Mouse (Mus musculus) heart, embryonic 12.5 days (tissue): ENCODE results near the gene Ust. TPM values are rescaled to one million over a fixed set of nuclear protein-coding genes. Genes with fewer than 3 reads are reported as not detected.

Experiments
- ATAC-seq: fragments of 200-750 bp; cut with Nextera tagmentation; 2 replicates; pipeline ENCODE4 v1.8.0; 2017; ENCODE audit warnings: moderate TSS enrichment, moderate library complexity; ENCODE audit not compliant: insufficient number of reproducible peaks, low FRiP score
- H3K27ac ChIP-seq: fragments of 300-500 bp; sonication (generic); 2 replicates; pipeline ENCODE4 v1.5.1; 2016; ENCODE audit warnings: mild to moderate bottlenecking, moderate library complexity; ENCODE audit not compliant: poor library complexity, severe bottlenecking
- H3K27me3 ChIP-seq: fragments of 300-500 bp; sonication (generic); replicated peaks from 2 replicates; pipeline ENCODE4 v1.6.1; 2016; ENCODE audit warnings: mild to moderate bottlenecking, moderate library complexity
- H3K36me3 ChIP-seq: fragments of 300-500 bp; sonication (generic); 2 replicates; pipeline ENCODE4 v1.6.1; 2016; ENCODE audit warnings: mild to moderate bottlenecking, moderate library complexity
- H3K4me1 ChIP-seq: fragments of 300-500 bp; sonication (generic); replicated peaks from 2 replicates; pipeline ENCODE4 v1.6.1; 2016; ENCODE audit warnings: mild to moderate bottlenecking
- H3K4me2 ChIP-seq: fragments of 300-500 bp; sonication (generic); 2 replicates; pipeline ENCODE4 v1.6.1; 2016; ENCODE audit warnings: mild to moderate bottlenecking, moderate library complexity
- H3K4me3 ChIP-seq: fragments of 300-500 bp; sonication (generic); 2 replicates; pipeline ENCODE4 v1.5.1; 2016; ENCODE audit warnings: mild to moderate bottlenecking
- H3K9ac ChIP-seq: fragments of 300-500 bp; sonication (generic); 2 replicates; pipeline ENCODE4 v1.6.1; 2016; ENCODE audit warnings: mild to moderate bottlenecking, moderate library complexity
- H3K9me3 ChIP-seq: fragments of 300-500 bp; sonication (generic); replicated peaks from 2 replicates; pipeline ENCODE4 v1.6.1; 2016; ENCODE audit warnings: mild to moderate bottlenecking, moderate library complexity
- WGBS: fragments of 180-500 bp; shearing (Covaris S2); methylation state at CpG from one replicate; pipeline ENCODE4 v1.1.7; 2016; 5-methylcytosine and 5-hydroxymethylcytosine counted together
- polyA plus RNA-seq: library from polyadenylated mRNA; unstranded; fragments of >200 nt; fragmentation: Nextera tagmentation; extraction: Ambion mirVana; gene quantifications from 2 replicates; pipeline ENCODE4 v1.2.1, GENCODE M21; 2016

The Ust gene
- polyA plus RNA-seq, 1 experiment from 2014 or later: 2.4 TPM

- Histone ChIP-seq H3K9ac (no peak overlapping the region), H3K36me3 (no peaks in the 10 kb centered on the region), H3K27ac (no peak overlapping the region), H3K27me3 (no peaks in the 10 kb centered on the region), H3K9me3 (no peaks in the 10 kb centered on the region), H3K4me3 (no peak overlapping the region), H3K4me2 (no peak overlapping the region), H3K4me1 (no peaks in the 10 kb centered on the region)
- ATAC-seq: no peak
Measured at GRCm38 (mm10) chr10:8320771-8321170, 197.9 kb downstream of the Ust start.

GRCm38 (mm10) chr10:8309435-8309834 lies 209.2 kb downstream of the Ust start:
- H3K9ac ChIP-seq: no peak overlapping the region
- no peak overlapping the region for H3K4me2 ChIP-seq
- no peaks in the 10 kb centered on the region; the same call in 1 of the 2 replicates for H3K4me1 ChIP-seq
- H3K4me3 ChIP-seq: no peak overlapping the region
- no peaks in the 10 kb centered on the region for H3K36me3 ChIP-seq
- no peaks in the 10 kb centered on the region for H3K27me3 ChIP-seq
- no peak for ATAC-seq
- WGBS: 78% methylated on average over 6 of the region's 6 CpGs
- no peak overlapping the region for H3K27ac ChIP-seq
- H3K9me3 ChIP-seq: no peaks in the 10 kb centered on the region

- Histone ChIP-seq H3K9me3 (no peaks in the 10 kb centered on the region), H3K27me3 (no peaks in the 10 kb centered on the region), H3K4me1 (no peaks in the 10 kb centered on the region), H3K27ac (no peak overlapping the region), H3K4me3 (no peak overlapping the region), H3K36me3 (no peaks in the 10 kb centered on the region), H3K9ac (no peak overlapping the region), H3K4me2 (no peak overlapping the region)
- 72% methylated on average over 4 of the region's 4 CpGs for WGBS
- ATAC-seq: no peak
Measured at GRCm38 (mm10) chr10:8304211-8304610, 214.4 kb downstream of the Ust start.

DNA sequence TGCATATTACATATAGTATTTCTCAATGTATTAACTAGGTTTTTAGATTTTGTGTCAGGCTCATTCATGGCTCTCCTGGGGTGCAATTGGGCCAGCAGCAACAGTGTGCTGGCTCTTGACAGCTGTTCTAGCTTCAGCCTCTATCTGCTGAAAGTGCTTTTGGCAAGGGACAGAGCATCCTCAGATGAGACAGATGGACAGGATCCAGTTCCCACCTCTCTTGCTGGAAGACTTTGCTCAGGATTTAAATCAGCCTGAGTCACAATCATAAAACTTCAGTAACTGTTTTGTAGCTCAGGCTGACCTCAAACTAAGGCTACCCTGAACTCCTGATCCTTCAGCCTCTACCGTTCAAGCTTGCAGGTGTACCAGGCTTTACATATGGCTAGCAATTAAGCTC lies 219.5 kb downstream of the Ust start:
- no peak overlapping the region for H3K4me2 ChIP-seq
- no peaks in the 10 kb centered on the region for H3K36me3 ChIP-seq
- 86% methylated on average over 1 of the region's 1 CpGs for WGBS
- no peaks in the 10 kb centered on the region for H3K27me3 ChIP-seq
- no peak overlapping the region for H3K27ac ChIP-seq
- no peaks in the 10 kb centered on the region; the same call in 1 of the 2 replicates for H3K4me1 ChIP-seq
- no peak for ATAC-seq
- no peak overlapping the region for H3K4me3 ChIP-seq
- H3K9ac ChIP-seq: no peak overlapping the region
- H3K9me3 ChIP-seq: no peaks in the 10 kb centered on the region

GRCm38 (mm10) chr10:8297214-8297613 lies 221.4 kb downstream of the Ust start:
- no peaks in the 10 kb centered on the region for H3K9me3 ChIP-seq
- H3K27ac ChIP-seq: no peak overlapping the region
- no peak overlapping the region for H3K9ac ChIP-seq
- WGBS: 32% methylated on average over 2 of the region's 2 CpGs
- no peaks in the 10 kb centered on the region for H3K27me3 ChIP-seq
- ATAC-seq: no peak
- no peaks in the 10 kb centered on the region; the same call in 1 of the 2 replicates for H3K4me1 ChIP-seq
- H3K4me2 ChIP-seq: no peak overlapping the region
- no peaks in the 10 kb centered on the region for H3K36me3 ChIP-seq
- H3K4me3 ChIP-seq: no peak overlapping the region

DNA sequence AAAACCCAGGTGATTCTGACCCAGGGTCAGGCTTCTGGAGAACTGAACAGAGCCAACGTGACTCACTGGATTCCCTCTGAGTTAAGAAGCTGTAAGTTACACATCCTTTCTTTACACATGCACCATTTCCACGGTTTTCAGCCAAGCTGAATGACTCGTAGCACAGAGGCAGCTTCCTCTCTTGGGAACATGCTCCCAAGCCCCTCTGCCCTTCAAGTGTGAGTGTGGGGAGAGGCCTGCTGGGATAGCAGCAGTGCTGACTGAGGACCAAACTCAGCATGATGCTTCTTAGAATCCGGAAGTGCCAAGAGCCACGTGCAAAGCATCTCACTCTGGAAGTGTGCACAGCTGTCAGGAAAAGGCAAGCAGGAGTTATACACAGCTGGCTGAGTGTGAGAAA lies 228.0 kb downstream of the Ust start:
- Histone ChIP-seq H3K27ac (no peak overlapping the region), H3K4me3 (no peak overlapping the region), H3K27me3 (no peaks in the 10 kb centered on the region), H3K36me3 (no peaks in the 10 kb centered on the region), H3K4me1 (peaks cover 4% of the 10 kb centered on the region), H3K4me2 (no peak overlapping the region), H3K9ac (no peak overlapping the region), H3K9me3 (no peaks in the 10 kb centered on the region)
- no peak for ATAC-seq
- 51% methylated on average over 5 of the region's 5 CpGs for WGBS

- ATAC-seq: 0 out of 2 replicates have a peak, but pooled peaks have one; percentile 9
- WGBS: 14% methylated on average over 6 of the region's 6 CpGs
- H3K27ac ChIP-seq: no peak overlapping the region
- H3K9me3 ChIP-seq: no peaks in the 10 kb centered on the region; the same call in 1 of the 2 replicates
- H3K27me3 ChIP-seq: no peaks in the 10 kb centered on the region
- H3K4me2 ChIP-seq: no peak overlapping the region
- no peaks in the 10 kb centered on the region for H3K36me3 ChIP-seq
- H3K4me3 ChIP-seq: no peak overlapping the region
- peaks cover 4% of the 10 kb centered on the region for H3K4me1 ChIP-seq
- no peak overlapping the region for H3K9ac ChIP-seq
Measured at GRCm38 (mm10) chr10:8287350-8287791, 231.3 kb downstream of the Ust start.

- 72% methylated on average over 3 of the region's 3 CpGs for WGBS
Measured at GRCm38 (mm10) chr10:8283991-8284390, 234.6 kb downstream of the Ust start.

DNA sequence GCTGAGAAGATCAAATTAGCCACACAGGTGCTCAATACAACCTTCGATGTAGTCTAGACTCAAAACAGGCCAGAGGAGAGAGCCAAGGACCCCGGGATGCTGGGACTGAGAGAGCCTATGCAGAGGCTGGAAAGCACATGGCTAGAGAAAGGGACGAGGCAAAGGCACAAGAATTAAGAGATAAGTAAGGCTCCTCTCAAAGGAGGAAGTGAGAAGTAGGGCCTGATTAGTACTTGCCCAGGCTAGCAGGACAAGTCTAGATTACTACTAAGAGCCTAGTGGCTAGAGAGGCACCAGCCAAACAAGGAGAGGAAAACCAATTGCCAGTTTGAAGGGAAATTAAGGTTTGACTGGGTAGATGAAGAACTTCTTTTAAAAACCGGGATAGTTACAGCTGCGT lies 241.5 kb downstream of the Ust start:
- WGBS: 70% methylated on average over 5 of the region's 5 CpGs
- Histone ChIP-seq H3K9me3 (no peaks in the 10 kb centered on the region), H3K27me3 (no peaks in the 10 kb centered on the region), H3K4me2 (no peak overlapping the region), H3K4me1 (no peaks in the 10 kb centered on the region), H3K27ac (no peak overlapping the region), H3K4me3 (no peak overlapping the region), H3K36me3 (no peaks in the 10 kb centered on the region), H3K9ac (no peak overlapping the region)
- ATAC-seq: no peak

More at GRCm38 (mm10) chr10:8283991-8284390, 234.6 kb downstream of the Ust start:
- peaks cover 4% of the 10 kb centered on the region for H3K4me1 ChIP-seq
- ATAC-seq: no peak
- no peak overlapping the region for H3K27ac ChIP-seq
- H3K36me3 ChIP-seq: no peaks in the 10 kb centered on the region
- no peak overlapping the region for H3K4me2 ChIP-seq
- H3K4me3 ChIP-seq: no peak overlapping the region
- no peaks in the 10 kb centered on the region; the same call in 1 of the 2 replicates for H3K9me3 ChIP-seq
- no peaks in the 10 kb centered on the region for H3K27me3 ChIP-seq
- no peak overlapping the region for H3K9ac ChIP-seq

DNA sequence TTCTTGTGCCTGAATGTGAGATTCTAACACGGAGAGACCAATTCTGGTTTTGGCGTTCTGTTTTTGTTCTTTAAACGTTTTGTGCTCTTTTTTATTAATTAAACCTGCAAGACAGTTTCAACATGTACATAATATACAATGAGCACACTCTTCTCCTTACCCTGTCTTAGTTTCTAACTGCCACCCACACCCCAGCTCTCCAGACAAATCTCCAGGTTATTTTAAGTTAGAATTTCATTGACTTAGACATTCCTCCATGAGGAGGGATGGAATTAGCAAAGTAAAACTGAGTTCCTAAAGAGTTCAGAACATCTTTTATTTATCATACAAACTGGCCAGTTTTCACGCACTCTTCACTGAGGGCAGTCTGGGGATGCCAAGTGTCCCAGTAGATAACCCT lies 248.9 kb downstream of the Ust start:
- no peaks in the 10 kb centered on the region for H3K9me3 ChIP-seq
- no peaks in the 10 kb centered on the region for H3K4me1 ChIP-seq
- H3K4me2 ChIP-seq: no peak overlapping the region
- ATAC-seq: no peak
- no peaks in the 10 kb centered on the region for H3K36me3 ChIP-seq
- H3K4me3 ChIP-seq: no peak overlapping the region
- 83% methylated on average over 4 of the region's 4 CpGs for WGBS
- H3K27ac ChIP-seq: no peak overlapping the region
- no peak overlapping the region for H3K9ac ChIP-seq
- H3K27me3 ChIP-seq: no peaks in the 10 kb centered on the region

DNA sequence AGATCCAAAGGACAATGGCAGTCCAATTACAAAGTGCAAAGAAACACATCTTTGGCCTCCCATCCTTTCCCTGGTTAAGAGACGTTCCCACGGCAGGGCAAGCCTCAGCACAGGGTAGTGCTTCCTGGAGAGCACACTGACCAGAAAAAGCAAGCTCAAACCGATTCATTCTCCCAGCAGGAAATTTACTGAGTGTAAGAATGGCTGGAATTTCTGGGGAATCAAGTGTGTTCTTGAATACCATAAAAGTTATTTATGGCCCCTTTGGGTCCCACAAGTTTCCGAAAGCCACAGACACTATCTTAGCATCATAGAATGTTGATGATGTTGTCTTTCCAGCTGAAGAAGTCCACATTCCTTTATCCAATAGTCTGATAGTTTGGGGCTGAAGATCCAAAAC lies 258.9 kb downstream of the Ust start:
- no peak overlapping the region for H3K9ac ChIP-seq
- H3K4me2 ChIP-seq: no peak overlapping the region
- no peaks in the 10 kb centered on the region; the same call in 1 of the 2 replicates for H3K4me1 ChIP-seq
- WGBS: 29% methylated on average over 4 of the region's 4 CpGs
- H3K27ac ChIP-seq: no peak overlapping the region
- no peaks in the 10 kb centered on the region for H3K36me3 ChIP-seq
- no peaks in the 10 kb centered on the region for H3K27me3 ChIP-seq
- H3K9me3 ChIP-seq: no peaks in the 10 kb centered on the region
- no peak for ATAC-seq
- H3K4me3 ChIP-seq: no peak overlapping the region

DNA sequence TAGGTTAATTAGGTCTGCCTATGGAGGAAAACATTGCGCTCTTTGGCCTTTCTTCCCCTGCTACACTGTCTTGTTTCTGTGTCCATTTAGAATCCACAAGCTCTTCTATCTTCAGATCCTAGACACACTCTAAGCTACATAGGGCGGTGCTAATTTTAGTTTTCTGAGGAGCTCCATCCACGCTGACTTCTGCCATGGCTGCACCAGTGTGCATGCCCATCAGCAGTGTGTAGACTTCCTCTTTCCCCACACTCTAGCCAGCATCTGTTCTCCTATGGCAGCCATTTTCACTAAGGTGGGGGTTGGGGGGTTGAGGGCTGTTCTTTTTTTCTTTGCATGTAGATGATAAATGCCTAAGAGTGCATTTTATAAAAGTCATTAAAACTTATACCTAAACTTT lies 268.6 kb downstream of the Ust start:
- Histone ChIP-seq H3K36me3 (no peaks in the 10 kb centered on the region), H3K27me3 (no peaks in the 10 kb centered on the region), H3K4me3 (no peak overlapping the region), H3K9me3 (peaks cover 8% of the 10 kb centered on the region; the same call in 1 of the 2 replicates), H3K4me2 (no peak overlapping the region), H3K4me1 (0 out of 2 replicates have a peak, but pooled peaks cover 4% of the 10 kb centered on the region), H3K27ac (no peak overlapping the region), H3K9ac (no peak overlapping the region)
- 65% methylated on average over 3 of the region's 3 CpGs for WGBS
- ATAC-seq: no peak
